Mouse (Mus musculus) MEL (cell line): ENCODE results near the gene Gm20605. TPM values are rescaled to one million over a fixed set of nuclear protein-coding genes. Genes with fewer than 3 reads are reported as not detected.

Experiments used
- DNase-seq: peaks from one replicate; pipeline ENCODE4 v3.0.0; 2011; ENCODE audit warnings: low read depth, low spot score
- H3K27ac ChIP-seq: 2 replicates; pipeline ENCODE4 v1.5.1; 2012; ENCODE audit warnings: low read depth, mild to moderate bottlenecking, control low read depth, low read length, moderate library complexity; ENCODE audit not compliant: control insufficient read depth
- H3K27me3 ChIP-seq, 2 experiments: fragments of 150-350 bp in 1 of 2; sonication (generic) in 1 of 2; 2 replicates each; pipeline ENCODE4 v1.6.1; 2012; ENCODE audit warnings: low read length in 2 of 2, mild to moderate bottlenecking in 2 of 2, improper control_type of control experiment in 1 of 2, moderate library complexity in 1 of 2; ENCODE audit not compliant: insufficient read depth in 2 of 2, control insufficient read depth in 1 of 2
- H3K36me3 ChIP-seq, 2 experiments: 2 replicates each; pipeline ENCODE4 v1.6.1; 2012 to 2014; ENCODE audit warnings: low read length in 2 of 2, improper control_type of control experiment in 1 of 2, inconsistent platforms in 1 of 2, mild to moderate bottlenecking in 1 of 2; ENCODE audit not compliant: insufficient read depth in 2 of 2, control insufficient read depth in 1 of 2
- H3K4me1 ChIP-seq, 2 experiments: fragments of 150-350 bp in 1 of 2; sonication (generic) in 1 of 2; 2 replicates each; pipeline ENCODE4 v1.6.1; 2012; ENCODE audit warnings: low read length in 2 of 2, improper control_type of control experiment in 1 of 2, mild to moderate bottlenecking in 1 of 2; ENCODE audit not compliant: insufficient read depth in 2 of 2, control insufficient read depth in 1 of 2
- H3K4me3 ChIP-seq, 2 experiments: fragments of 150-350 bp in 1 of 2; sonication (generic) in 1 of 2; 2 replicates each; pipeline ENCODE4 v1.5.1; 2012; ENCODE audit warnings: low read depth in 2 of 2, low read length in 2 of 2, mild to moderate bottlenecking in 2 of 2, moderate library complexity in 2 of 2, control low read depth in 1 of 2, improper control_type of control experiment in 1 of 2; ENCODE audit not compliant: control insufficient read depth in 1 of 2, insufficient read depth in 1 of 2
- H3K79me2 ChIP-seq: 2 replicates; pipeline ENCODE4 v1.6.1; 2012; ENCODE audit warnings: mild to moderate bottlenecking, low read length, moderate library complexity; ENCODE audit not compliant: control insufficient read depth, poor library complexity, insufficient read depth
- H3K9ac ChIP-seq: 2 replicates; pipeline ENCODE4 v1.6.1; 2012; ENCODE audit warnings: low read depth, mild to moderate bottlenecking, control low read depth, low read length, moderate library complexity; ENCODE audit not compliant: control insufficient read depth, poor library complexity, severe bottlenecking
- H3K9me3 ChIP-seq: fragments of 150-350 bp; sonication (generic); replicated peaks from 2 replicates; pipeline ENCODE4 v1.6.1; 2012; ENCODE audit warnings: mild to moderate bottlenecking, low read length, improper control_type of control experiment, moderate library complexity; ENCODE audit not compliant: insufficient read depth
- BHLHE40 ChIP-seq: IDR thresholded peaks from 2 replicates; pipeline ENCODE4 v1.6.1; 2012; ENCODE audit warnings: low read depth, mild to moderate bottlenecking, inconsistent platforms, low read length, improper control_type of control experiment, borderline replicate concordance
- E2F4 ChIP-seq: IDR thresholded peaks from 2 replicates; pipeline ENCODE4 v1.6.1; 2011; ENCODE audit warnings: low read depth, low read length, improper control_type of control experiment, borderline replicate concordance
- ETS1 ChIP-seq: IDR thresholded peaks from 2 replicates; pipeline ENCODE4 v1.6.1; 2012; ENCODE audit warnings: low read depth, mild to moderate bottlenecking, inconsistent platforms, low read length, improper control_type of control experiment, moderate library complexity
- GABPA ChIP-seq: IDR thresholded peaks from 2 replicates; pipeline ENCODE4 v1.6.1; 2012; ENCODE audit warnings: low read depth, mild to moderate bottlenecking, inconsistent platforms, low read length, improper control_type of control experiment, moderate library complexity
- GATA1 ChIP-seq: IDR thresholded peaks from 2 replicates; pipeline ENCODE4 v1.6.1; 2011; ENCODE audit warnings: low read depth, low read length, improper control_type of control experiment
- MAFK ChIP-seq: IDR thresholded peaks from 2 replicates; pipeline ENCODE4 v1.6.1; 2011; ENCODE audit warnings: low read depth, mild to moderate bottlenecking, low read length, improper control_type of control experiment, borderline replicate concordance
- MEF2A ChIP-seq: IDR thresholded peaks from 2 replicates; pipeline ENCODE4 v1.6.1; 2014; ENCODE audit warnings: low read depth, mild to moderate bottlenecking, inconsistent platforms, low read length, improper control_type of control experiment; ENCODE audit not compliant: poor library complexity, insufficient replicate concordance, severe bottlenecking; ENCODE audit errors: extremely low read depth
- MXI1 ChIP-seq: IDR thresholded peaks from 2 replicates; pipeline ENCODE4 v1.6.1; 2011; ENCODE audit warnings: mild to moderate bottlenecking, low read depth, low read length, improper control_type of control experiment
- MYB ChIP-seq: IDR thresholded peaks from 2 replicates; pipeline ENCODE4 v1.6.1; 2011; ENCODE audit warnings: mild to moderate bottlenecking, low read depth, low read length, improper control_type of control experiment
- POLR2A ChIP-seq, 2 experiments: IDR thresholded peaks; 2 replicates each; pipeline ENCODE4 v1.6.1; 2011 to 2012; ENCODE audit warnings: low read length in 2 of 2, mild to moderate bottlenecking in 2 of 2, control low read depth in 1 of 2, improper control_type of control experiment in 1 of 2, low read depth in 1 of 2, moderate library complexity in 1 of 2; ENCODE audit not compliant: control insufficient read depth in 1 of 2, insufficient read depth in 1 of 2, poor library complexity in 1 of 2
- POLR2AphosphoS2 ChIP-seq: IDR thresholded peaks from 2 replicates; pipeline ENCODE4 v1.6.1; 2011; ENCODE audit warnings: low read length, improper control_type of control experiment
- RAD21 ChIP-seq: IDR thresholded peaks from 2 replicates; pipeline ENCODE4 v1.6.1; 2011; ENCODE audit warnings: mild to moderate bottlenecking, low read depth, low read length, improper control_type of control experiment
- SIN3A ChIP-seq: IDR thresholded peaks from 2 replicates; pipeline ENCODE4 v1.6.1; 2012; ENCODE audit warnings: low read length, improper control_type of control experiment, inconsistent platforms
- SMC3 ChIP-seq: IDR thresholded peaks from 2 replicates; pipeline ENCODE4 v1.6.1; 2011; ENCODE audit warnings: low read depth, low read length, improper control_type of control experiment
- UBTF ChIP-seq: IDR thresholded peaks from 2 replicates; pipeline ENCODE4 v1.6.1; 2012; ENCODE audit warnings: low read depth, mild to moderate bottlenecking, inconsistent platforms, low read length, improper control_type of control experiment, moderate library complexity, borderline replicate concordance; ENCODE audit not compliant: insufficient read depth
- USF2 ChIP-seq, 2 experiments: IDR thresholded peaks; 2 replicates each; pipeline ENCODE4 v1.6.1; 2011 to 2012; ENCODE audit warnings: improper control_type of control experiment in 2 of 2, low read length in 2 of 2, borderline replicate concordance in 1 of 2, inconsistent platforms in 1 of 2, low read depth in 1 of 2, mild to moderate bottlenecking in 1 of 2; ENCODE audit not compliant: insufficient read depth in 1 of 2
- ZMIZ1 ChIP-seq: IDR thresholded peaks from 2 replicates; pipeline ENCODE4 v1.6.1; 2012; ENCODE audit warnings: low read depth, mild to moderate bottlenecking, inconsistent platforms, low read length, improper control_type of control experiment, moderate library complexity
- ZNF384 ChIP-seq: IDR thresholded peaks from 2 replicates; pipeline ENCODE4 v1.6.1; 2012; ENCODE audit warnings: low read depth, mild to moderate bottlenecking, inconsistent platforms, low read length, improper control_type of control experiment
- polyA plus RNA-seq, 2 experiments: library from polyadenylated mRNA; stranded (reverse) in 1 of 2; unstranded in 1 of 2; fragments of >175 nt in 1 of 2; fragments of >200 nt in 1 of 2; gene quantifications; 2 replicates each; pipeline versions ENCODE4 v1.2.1 to v1.2.4; 2012; ENCODE audit warnings: low replicate concordance in 2 of 2, low read depth in 1 of 2; ENCODE audit not compliant: insufficient read length in 2 of 2, insufficient read depth in 1 of 2, missing spikeins in 1 of 2
- total RNA-seq: library from RNA; depleted of rRNA; stranded (reverse); fragments of 300-350 nt; gene quantifications from 2 replicates; pipeline ENCODE4 v1.2.3, GENCODE M21; 2012

Gm20605 gene
- total and polyA plus RNA-seq, 3 experiments: 2.5 to 12.7 TPM; not detected in 1

GRCm38 (mm10) chr5:137609292-137609691, 19.7 kb upstream of the Gm20605 start:
- no peak overlapping the region for H3K4me3 ChIP-seq
- no peaks in the 10 kb centered on the region for H3K79me2 ChIP-seq
- no peak for TF ChIP-seq POLR2AphosphoS2
- TF ChIP-seq MXI1: no peak
- no peak for TF ChIP-seq POLR2A (IDR thresholded peaks at IDR 0.05; ENCODE audit: control insufficient read depth in 1 of 2, insufficient read depth in 1 of 2, low read depth in 1 of 2, low read length in 2 of 2, poor library complexity in 1 of 2)
- TF ChIP-seq USF2 (IDR thresholded peaks at IDR 0.05; ENCODE audit: borderline replicate concordance in 1 of 2, insufficient read depth in 1 of 2, low read depth in 1 of 2, low read length in 2 of 2): no peak
- no peak for TF ChIP-seq SMC3
- no peak for TF ChIP-seq ETS1
- no peak for TF ChIP-seq MAFK
- no peak for TF ChIP-seq SIN3A
- TF ChIP-seq MEF2A: no peak
- no peak for TF ChIP-seq BHLHE40
- TF ChIP-seq GATA1: no peak
- TF ChIP-seq E2F4: no peak
- no peak for TF ChIP-seq GABPA
- TF ChIP-seq ZNF384: no peak
- TF ChIP-seq RAD21: no peak
- no peak for TF ChIP-seq UBTF
- TF ChIP-seq, all 39 proteins: peak for 0
- Histone ChIP-seq H3K36me3 (peaks cover 0 to 3% of the 10 kb centered on the region in 2 experiments; a peak in 1 of 4 replicates), H3K9me3 (no peaks in the 10 kb centered on the region), H3K27ac (no peak overlapping the region), H3K9ac (no peak overlapping the region), H3K27me3 (no peaks in the 10 kb centered on the region), H3K4me1 (peaks cover 0 to 4% of the 10 kb centered on the region in 2 experiments; a peak in 2 of 4 replicates)
- no peak for DNase-seq

- H3K9me3 ChIP-seq: no peaks in the 10 kb centered on the region
- no peak overlapping the region for H3K4me3 ChIP-seq
- TF ChIP-seq MYB (no peak), ZMIZ1 (no peak)
- peaks cover 0 to under 1% of the 10 kb centered on the region in 2 experiments; a peak in 2 of 4 replicates for H3K4me1 ChIP-seq
- H3K27ac ChIP-seq: no peak overlapping the region
- no peak overlapping the region for H3K9ac ChIP-seq
- no peaks in the 10 kb centered on the region for H3K27me3 ChIP-seq
- DNase-seq: no peak
- H3K36me3 ChIP-seq: no peaks in the 10 kb centered on the region; a peak in 1 of 4 replicates
- H3K79me2 ChIP-seq: no peaks in the 10 kb centered on the region
Measured at GRCm38 (mm10) chr5:137610056-137610455, 18.9 kb upstream of the Gm20605 start.
